Mouse (Mus musculus) heart, embryonic 16.5 days (tissue): ENCODE data around the gene Cct3. TPM values are rescaled to one million over a fixed set of nuclear protein-coding genes. Genes with fewer than 3 reads are reported as not detected.
"Not testable (repeated sequence)": the region's sequence is repeated elsewhere in the genome, so short reads cannot be mapped to it uniquely, and the experiment has no call there.

Experiments used
- ATAC-seq: fragments of 200-750 bp; cut with Nextera tagmentation; replicated peaks from 2 replicates; pipeline ENCODE4 v1.8.0; 2017; ENCODE audit warnings: moderate number of reproducible peaks; ENCODE audit not compliant: insufficient read depth, low FRiP score; ENCODE audit errors: extremely low read depth
- H3K27ac ChIP-seq: fragments of 300-500 bp; sonication (generic); 2 replicates; pipeline ENCODE4 v1.5.1; 2014; ENCODE audit warnings: mild to moderate bottlenecking, low read length, control low read depth, moderate library complexity
- H3K27me3 ChIP-seq: fragments of 300-500 bp; sonication (generic); 2 replicates; pipeline ENCODE4 v1.6.1; 2014; ENCODE audit warnings: low read length, mixed read lengths; ENCODE audit not compliant: control insufficient read depth, insufficient read depth
- H3K36me3 ChIP-seq: fragments of 300-500 bp; sonication (generic); 2 replicates; pipeline ENCODE4 v1.6.1; 2014; ENCODE audit not compliant: control insufficient read depth, insufficient read depth
- H3K4me1 ChIP-seq: fragments of 300-500 bp; sonication (generic); 2 replicates; pipeline ENCODE4 v1.6.1; 2014; ENCODE audit warnings: low read length, mixed read lengths; ENCODE audit not compliant: control insufficient read depth, insufficient read depth
- H3K4me2 ChIP-seq: fragments of 300-500 bp; sonication (generic); 2 replicates; pipeline ENCODE4 v1.6.1; 2014; ENCODE audit warnings: low read depth, mild to moderate bottlenecking, control low read depth, low read length
- H3K4me3 ChIP-seq: fragments of 300-500 bp; sonication (generic); 2 replicates; pipeline ENCODE4 v1.5.1; 2014; ENCODE audit warnings: mild to moderate bottlenecking, control low read depth, low read length
- H3K9ac ChIP-seq: fragments of 300-500 bp; sonication (generic); 2 replicates; pipeline ENCODE4 v1.6.1; 2014; ENCODE audit warnings: low read length, control low read depth
- H3K9me3 ChIP-seq: fragments of 300-500 bp; sonication (generic); replicated peaks from 2 replicates; pipeline ENCODE4 v1.6.1; 2016; ENCODE audit warnings: low read length; ENCODE audit not compliant: control insufficient read depth
- WGBS: fragments of 180-500 bp; shearing (Covaris S2); extraction: QIAGEN DNeasy Blood & Tissue Kit; methylation state at CpG from one replicate; pipeline ENCODE4 v1.1.7; 2014; 5-methylcytosine and 5-hydroxymethylcytosine counted together
- polyA plus RNA-seq: library from polyadenylated mRNA; unstranded; fragments of >200 nt; fragmentation: Nextera tagmentation; extraction: Ambion mirVana; gene quantifications from 2 replicates; pipeline ENCODE4 v1.2.1, GENCODE M21; 2015

The Cct3 gene
- polyA plus RNA-seq, 1 experiment from 2014 or later, result 394 TPM

GRCm38 (mm10) chr3:88268991-88269390, 27.9 kb upstream of the Cct3 start:
- Histone ChIP-seq H3K4me2 (no peak overlapping the region), H3K27me3 (no peaks in the 10 kb centered on the region), H3K4me1 (no peaks in the 10 kb centered on the region), H3K36me3 (no peaks in the 10 kb centered on the region), H3K4me3 (no peak overlapping the region), H3K27ac (no peak overlapping the region), H3K9ac (no peak overlapping the region), H3K9me3 (no peaks in the 10 kb centered on the region)
- WGBS, result 83% methylated on average over 5 of the region's 5 CpGs
- no peak for ATAC-seq

- not testable (repeated sequence) for H3K27ac ChIP-seq, H3K9me3 ChIP-seq, H3K4me1 ChIP-seq, H3K36me3 ChIP-seq, ATAC-seq, H3K4me3 ChIP-seq, H3K4me2 ChIP-seq, H3K9ac ChIP-seq, H3K27me3 ChIP-seq
- 80% methylated on average over 2 of the region's 2 CpGs for WGBS
Observed at GRCm38 (mm10) chr3:88271298-88271697, 25.6 kb upstream of the Cct3 start.

GRCm38 (mm10) chr3:88271859-88272258, 25.1 kb upstream of the Cct3 start:
- Histone ChIP-seq H3K4me3 (no peak overlapping the region), H3K9me3 (no peaks in the 10 kb centered on the region), H3K36me3 (no peaks in the 10 kb centered on the region), H3K27ac (no peak overlapping the region), H3K4me2 (no peak overlapping the region), H3K4me1 (no peaks in the 10 kb centered on the region), H3K27me3 (no peaks in the 10 kb centered on the region), H3K9ac (no peak overlapping the region)
- no peak for ATAC-seq
- WGBS, result 81% methylated on average over 3 of the region's 3 CpGs

GRCm38 (mm10) chr3:88274002-88274401, 22.9 kb upstream of the Cct3 start:
- Histone ChIP-seq H3K9ac (no peak overlapping the region), H3K4me1 (no peaks in the 10 kb centered on the region), H3K27me3 (0 out of 2 replicates have a peak, but pooled peaks cover 2% of the 10 kb centered on the region), H3K4me3 (no peak overlapping the region), H3K27ac (no peak overlapping the region), H3K9me3 (no peaks in the 10 kb centered on the region), H3K4me2 (no peak overlapping the region), H3K36me3 (no peaks in the 10 kb centered on the region)
- ATAC-seq, result no peak
- WGBS, result 97% methylated on average over 4 of the region's 4 CpGs

GRCm38 (mm10) chr3:88276121-88276520, 20.8 kb upstream of the Cct3 start:
- Histone ChIP-seq H3K27ac (no peak overlapping the region), H3K4me2 (no peak overlapping the region), H3K27me3 (0 out of 2 replicates have a peak, but pooled peaks cover 2% of the 10 kb centered on the region), H3K9ac (no peak overlapping the region), H3K9me3 (no peaks in the 10 kb centered on the region), H3K4me1 (no peaks in the 10 kb centered on the region), H3K4me3 (no peak overlapping the region), H3K36me3 (no peaks in the 10 kb centered on the region)
- no peak for ATAC-seq
- WGBS, result 80% methylated on average over 2 of the region's 2 CpGs

- Histone ChIP-seq H3K27me3 (0 out of 2 replicates have a peak, but pooled peaks cover 2% of the 10 kb centered on the region), H3K9ac (no peak overlapping the region), H3K4me2 (no peak overlapping the region), H3K4me1 (no peaks in the 10 kb centered on the region), H3K27ac (no peak overlapping the region), H3K36me3 (no peaks in the 10 kb centered on the region), H3K4me3 (no peak overlapping the region), H3K9me3 (no peaks in the 10 kb centered on the region)
- no peak for ATAC-seq
- 35% methylated on average over 7 of the region's 7 CpGs for WGBS
Observed at GRCm38 (mm10) chr3:88276529-88277143, 20.3 kb upstream of the Cct3 start.

- Histone ChIP-seq H3K4me2 (no peak overlapping the region), H3K9me3 (no peaks in the 10 kb centered on the region), H3K27ac (no peak overlapping the region), H3K36me3 (no peaks in the 10 kb centered on the region), H3K4me1 (no peaks in the 10 kb centered on the region), H3K27me3 (0 out of 2 replicates have a peak, but pooled peaks cover 2% of the 10 kb centered on the region), H3K9ac (no peak overlapping the region), H3K4me3 (no peak overlapping the region)
- 77% methylated on average over 2 of the region's 2 CpGs for WGBS
- no peak for ATAC-seq
Observed at GRCm38 (mm10) chr3:88280035-88280434, 16.9 kb upstream of the Cct3 start.

GRCm38 (mm10) chr3:88281141-88281916, 15.6 kb upstream of the Cct3 start:
- not testable (repeated sequence) for H3K4me2 ChIP-seq, H3K4me1 ChIP-seq, H3K9me3 ChIP-seq, H3K9ac ChIP-seq, H3K27me3 ChIP-seq, H3K4me3 ChIP-seq, ATAC-seq, H3K36me3 ChIP-seq, H3K27ac ChIP-seq
- WGBS, result 67% methylated on average over 11 of the region's 11 CpGs

GRCm38 (mm10) chr3:88284815-88285564, 11.9 kb upstream of the Cct3 start:
- WGBS, result 94% methylated on average over 14 of the region's 14 CpGs

More at GRCm38 (mm10) chr3:88284815-88285564, 11.9 kb upstream of the Cct3 start:
- not testable (repeated sequence) for ATAC-seq, H3K9me3 ChIP-seq, H3K9ac ChIP-seq, H3K4me3 ChIP-seq, H3K27me3 ChIP-seq, H3K27ac ChIP-seq, H3K4me1 ChIP-seq, H3K36me3 ChIP-seq, H3K4me2 ChIP-seq
